Comparison of ENCODE assay signal across 8 mouse cellular contexts in the genomic region with DNA sequence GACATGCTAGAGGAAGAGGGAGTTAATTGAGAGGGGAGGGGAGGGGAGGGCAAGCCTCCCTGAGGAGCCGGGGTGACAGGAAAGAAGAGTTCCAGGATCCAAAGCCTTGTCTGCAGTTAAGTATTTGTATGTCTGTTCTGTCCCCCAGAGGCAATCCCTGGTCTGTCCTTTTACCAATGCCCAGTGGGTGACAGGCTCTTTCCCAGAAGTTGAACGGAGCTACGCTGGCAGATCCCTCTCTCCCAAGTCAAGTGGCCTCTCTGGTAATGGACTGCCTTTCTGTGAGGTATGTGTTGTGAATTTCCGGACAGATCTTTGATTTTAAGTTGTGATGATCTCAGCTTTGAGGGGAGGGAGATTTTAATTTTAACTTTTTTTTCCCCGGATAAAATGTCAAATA. TPM values are rescaled to one million over a fixed set of nuclear protein-coding genes. Genes with fewer than 3 reads are reported as not detected.
A peak's percentile ranks its signal among the peaks of the same experiment; 100 is the strongest.
DNase-seq lines count a peak whose midpoint lies in the region; ATAC-seq lines count a peak whose summit lies in the region.

No protein-coding gene starts in this region.

- H3K36me3 ChIP-seq in forebrain, embryonic 10.5 days (replicated peaks), result peaks cover 12% of the 10 kb centered on the region
- H3K36me3 ChIP-seq in forebrain, embryonic 15.5 days, result no peaks in the 10 kb centered on the region
- H3K36me3 ChIP-seq in midbrain, embryonic 10.5 days, result no peaks in the 10 kb centered on the region
- H3K36me3 ChIP-seq in midbrain, embryonic 11.5 days (ENCODE audit: control insufficient read depth, insufficient read depth, low read length), result no peaks in the 10 kb centered on the region

- H3K27ac ChIP-seq in forebrain, embryonic 10.5 days, result no peak overlapping the region
- H3K27ac ChIP-seq in forebrain, embryonic 15.5 days (replicated peaks), result no peak overlapping the region
- H3K27ac ChIP-seq in midbrain, embryonic 10.5 days (replicated peaks), result no peak overlapping the region
- no peak overlapping the region for H3K27ac ChIP-seq in midbrain, embryonic 11.5 days (ENCODE audit: low read depth, low read length)

- DNase-seq in forebrain, embryonic 10.5 days (ENCODE audit: extremely low spot score, low spot score), result no peak
- peak; percentile 11 for DNase-seq in midbrain, embryonic 10.5 days (ENCODE audit: low spot score)
- DNase-seq in midbrain, embryonic 11.5 days (ENCODE audit: low spot score, missing footprints), result no peak
- peak; percentile 31 for DNase-seq in lung, postnatal 25 days (ENCODE audit: low spot score)
- no peak for DNase-seq in thymus, postnatal 4 days
- DNase-seq in ovary, postnatal 10 days (ENCODE audit: low spot score), result no peak

- 43% methylated on average over 5 of the region's 5 CpGs for WGBS in forebrain, embryonic 10.5 days
- WGBS in forebrain, embryonic 15.5 days, result 57% methylated on average over 5 of the region's 5 CpGs
- WGBS in midbrain, embryonic 10.5 days, result 44% methylated on average over 5 of the region's 5 CpGs
- 51% methylated on average over 5 of the region's 5 CpGs for WGBS in midbrain, embryonic 11.5 days

- H3K27me3 ChIP-seq in forebrain, embryonic 10.5 days (ENCODE audit: poor library complexity, severe bottlenecking), result peaks cover 45% of the 10 kb centered on the region
- no peaks in the 10 kb centered on the region for H3K27me3 ChIP-seq in forebrain, embryonic 15.5 days
- peaks cover 34% of the 10 kb centered on the region for H3K27me3 ChIP-seq in midbrain, embryonic 10.5 days (ENCODE audit: low read depth, poor library complexity, severe bottlenecking)
- peaks cover 14% of the 10 kb centered on the region for H3K27me3 ChIP-seq in midbrain, embryonic 11.5 days (ENCODE audit: control insufficient read depth, insufficient read depth, low read length)

- H3K4me2 ChIP-seq in forebrain, embryonic 15.5 days (replicated peaks), result no peak overlapping the region
- H3K4me2 ChIP-seq in midbrain, embryonic 11.5 days, result no peak overlapping the region; the same call in 1 of the 2 replicates

- H3K9ac ChIP-seq in forebrain, embryonic 15.5 days (replicated peaks), result no peak overlapping the region
- no peak overlapping the region for H3K9ac ChIP-seq in midbrain, embryonic 11.5 days (ENCODE audit: low read length)

- ATAC-seq in forebrain, embryonic 15.5 days (replicated peaks), result no peak
- ATAC-seq in midbrain, embryonic 11.5 days (ENCODE audit: low FRiP score), result no peak
- ATAC-seq in granulocyte monocyte progenitor cell, adult 5-6 weeks (replicated peaks; ENCODE audit: poor library complexity, severe bottlenecking), result no peak

- peaks cover 36% of the 10 kb centered on the region for H3K4me1 ChIP-seq in forebrain, embryonic 10.5 days
- H3K4me1 ChIP-seq in forebrain, embryonic 15.5 days, result peaks cover 14% of the 10 kb centered on the region
- H3K4me1 ChIP-seq in midbrain, embryonic 10.5 days, result peaks cover 33% of the 10 kb centered on the region
- peaks cover 2% of the 10 kb centered on the region; the same call in 1 of the 2 replicates for H3K4me1 ChIP-seq in midbrain, embryonic 11.5 days (ENCODE audit: control insufficient read depth, insufficient read depth, low read length)

- H3K4me3 ChIP-seq in forebrain, embryonic 10.5 days, result peak overlapping the region; percentile 24
- H3K4me3 ChIP-seq in forebrain, embryonic 15.5 days, result no peak overlapping the region
- H3K4me3 ChIP-seq in midbrain, embryonic 10.5 days, result 0 out of 2 replicates have a peak overlapping the region, but pooled peaks have one; percentile 14
- no peak overlapping the region for H3K4me3 ChIP-seq in midbrain, embryonic 11.5 days (ENCODE audit: low read depth, low read length)

- H3K9me3 ChIP-seq in forebrain, embryonic 10.5 days, result peaks cover 9% of the 10 kb centered on the region; the same call in 1 of the 2 replicates
- no peaks in the 10 kb centered on the region for H3K9me3 ChIP-seq in forebrain, embryonic 15.5 days
- peaks cover 4% of the 10 kb centered on the region; the same call in 1 of the 2 replicates for H3K9me3 ChIP-seq in midbrain, embryonic 10.5 days (replicated peaks)
- no peaks in the 10 kb centered on the region for H3K9me3 ChIP-seq in midbrain, embryonic 11.5 days (ENCODE audit: control insufficient read depth, low read length)

RNA-seq across cellular contexts. Expression of gene Tmem100, which starts 3.3 kb away (rescaled TPM):
- 4.8 and 6.3 TPM in 2 replicates for polyA plus RNA-seq in forebrain, embryonic 10.5 days (2016; fragmentation: Nextera tagmentation; extraction: Ambion mirVana)
- 5.3 and 5.7 TPM in 2 replicates for polyA plus RNA-seq in forebrain, embryonic 15.5 days (2015; fragmentation: Nextera tagmentation; extraction: Ambion mirVana)
- 5.8 and 5.9 TPM in 2 replicates for polyA plus RNA-seq in midbrain, embryonic 10.5 days (2016; fragmentation: Nextera tagmentation; extraction: Ambion mirVana)
- polyA plus RNA-seq in midbrain, embryonic 11.5 days (2014; fragmentation: Nextera tagmentation; extraction: Ambion mirVana), result 6.1 and 6.3 TPM in 2 replicates
- 0.79 TPM in 1 of 2 replicates, not detected in the other for total RNA-seq in granulocyte monocyte progenitor cell, adult 5-6 weeks (2014; fragmentation: Nextera tagmentation)
- 0.46 TPM in 1 of 2 replicates, not detected in the other for total RNA-seq in granulocyte monocyte progenitor cell, adult 5-6 weeks (2017)

RNA-seq across cellular contexts. Expression of gene Pctp, which starts 30.7 kb away (rescaled TPM):
- polyA plus RNA-seq in forebrain, embryonic 10.5 days (2016; fragmentation: Nextera tagmentation; extraction: Ambion mirVana), result 21.4 and 22.3 TPM in 2 replicates
- 0.97 and 1.4 TPM in 2 replicates for polyA plus RNA-seq in forebrain, embryonic 15.5 days (2015; fragmentation: Nextera tagmentation; extraction: Ambion mirVana)
- polyA plus RNA-seq in midbrain, embryonic 10.5 days (2016; fragmentation: Nextera tagmentation; extraction: Ambion mirVana), result 16.4 and 20.2 TPM in 2 replicates
- polyA plus RNA-seq in midbrain, embryonic 11.5 days (2014; fragmentation: Nextera tagmentation; extraction: Ambion mirVana), result 7.7 and 8.3 TPM in 2 replicates
- total RNA-seq in granulocyte monocyte progenitor cell, adult 5-6 weeks (2014; fragmentation: Nextera tagmentation), result 16.0 and 24.3 TPM in 2 replicates
- total RNA-seq in granulocyte monocyte progenitor cell, adult 5-6 weeks (2017), result 19.0 and 28.8 TPM in 2 replicates

Comparison
In these comparisons a context has a peak if more than half of its experiments do, and no peak if none do; other contexts are left out.
1. DNase-seq: peak in midbrain, embryonic 10.5 days (single experiment) and lung, postnatal 25 days (single experiment); none in forebrain, embryonic 10.5 days (single experiment), midbrain, embryonic 11.5 days (single experiment), thymus, postnatal 4 days (single experiment) and ovary, postnatal 10 days (single experiment).
2. H3K4me3 ChIP-seq: peak in forebrain, embryonic 10.5 days (single experiment) and midbrain, embryonic 10.5 days (single experiment); none in forebrain, embryonic 15.5 days (single experiment) and midbrain, embryonic 11.5 days (single experiment).